ENCODE assay signal across 16 mouse cellular contexts in genomic region chr7:67606250-67606649, GRCm38 (mm10).
"Had no signal": no experiment of that assay in that cellular context is flagged by ENCODE, and none has a peak within 500 bp of the region (broad histone marks: within the 10 kb centered on the region; RNA-seq: fewer than 3 reads in every experiment).

No protein-coding gene starts in this region.

- H3K9ac ChIP-seq: liver, postnatal 0 days; lung, embryonic 15.5 days; midbrain, embryonic 13.5 days; midbrain, embryonic 15.5 days; neural tube, embryonic 12.5 days; stomach, embryonic 15.5 days had no signal

- H3K4me1 ChIP-seq: stomach, embryonic 15.5 days had no signal

- DNase-seq: liver, postnatal 0 days; lung, adult 2 months; lung, postnatal 14 days; lung, postnatal 36 days; right cerebral cortex, postnatal 14 days; thymus, adult 2 months; thymus, postnatal 25 days; thymus, postnatal 4 days had no signal

- H3K4me2 ChIP-seq: lung, embryonic 15.5 days; midbrain, embryonic 11.5 days; midbrain, embryonic 13.5 days; midbrain, embryonic 15.5 days; neural tube, embryonic 12.5 days; stomach, embryonic 15.5 days had no signal

- H3K9me3 ChIP-seq: lung, embryonic 15.5 days; midbrain, embryonic 13.5 days; midbrain, embryonic 15.5 days; neural tube, embryonic 12.5 days; stomach, embryonic 15.5 days had no signal

- ATAC-seq: liver, postnatal 0 days; lung, postnatal 0 days; midbrain, embryonic 13.5 days; midbrain, embryonic 15.5 days had no signal

- H3K36me3 ChIP-seq: lung, embryonic 15.5 days; midbrain, embryonic 13.5 days; midbrain, embryonic 15.5 days; neural tube, embryonic 12.5 days; stomach, embryonic 15.5 days had no signal

- H3K27me3 ChIP-seq: lung, embryonic 15.5 days; midbrain, embryonic 13.5 days; midbrain, embryonic 15.5 days; neural tube, embryonic 12.5 days; stomach, embryonic 15.5 days had no signal

- H3K4me3 ChIP-seq: lung, embryonic 15.5 days; midbrain, embryonic 13.5 days; midbrain, embryonic 15.5 days; neural tube, embryonic 12.5 days; stomach, embryonic 15.5 days had no signal

- H3K27ac ChIP-seq: lung, embryonic 15.5 days; macrophage; midbrain, embryonic 13.5 days; midbrain, embryonic 15.5 days; neural tube, embryonic 12.5 days; stomach, embryonic 15.5 days had no signal
